Mouse (Mus musculus) heart, postnatal 0 days (tissue): ENCODE data around the gene Tlr5. TPM values are rescaled to one million over a fixed set of nuclear protein-coding genes. Genes with fewer than 3 reads are reported as not detected.

ENCODE experiments used
- ATAC-seq: fragments of 200-750 bp; cut with Nextera tagmentation; 2 replicates; pipeline ENCODE4 v1.8.0; 2017; ENCODE audit warnings: low read depth, moderate number of reproducible peaks, moderate library complexity; ENCODE audit not compliant: insufficient read depth
- DNase-seq: peaks from one replicate; pipeline ENCODE4 v3.0.0-alpha.2; 2016; ENCODE audit warnings: low spot score
- H3K27ac ChIP-seq: fragments of 300-500 bp; sonication (generic); 2 replicates; pipeline ENCODE4 v1.5.1; 2014; ENCODE audit warnings: low read depth, mild to moderate bottlenecking
- H3K27me3 ChIP-seq: fragments of 300-500 bp; sonication (generic); 2 replicates; pipeline ENCODE4 v1.6.1; 2014; ENCODE audit warnings: low read length, mixed read lengths; ENCODE audit not compliant: control insufficient read depth, insufficient read depth
- H3K36me3 ChIP-seq: fragments of 300-500 bp; sonication (generic); replicated peaks from 2 replicates; pipeline ENCODE4 v1.6.1; 2014; ENCODE audit warnings: low read length, mixed read lengths; ENCODE audit not compliant: control insufficient read depth, insufficient read depth
- H3K4me1 ChIP-seq: fragments of 300-500 bp; sonication (generic); 2 replicates; pipeline ENCODE4 v1.6.1; 2014; ENCODE audit warnings: antibody characterized with exemption; ENCODE audit not compliant: control insufficient read depth, insufficient read depth
- H3K4me2 ChIP-seq: fragments of 300-500 bp; sonication (generic); 2 replicates; pipeline ENCODE4 v1.6.1; 2014; ENCODE audit warnings: low read depth, mild to moderate bottlenecking, low read length, moderate library complexity
- H3K4me3 ChIP-seq: fragments of 300-500 bp; sonication (generic); 2 replicates; pipeline ENCODE4 v1.5.1; 2014; ENCODE audit warnings: low read depth, low read length
- H3K9ac ChIP-seq: fragments of 300-500 bp; sonication (generic); replicated peaks from 2 replicates; pipeline ENCODE4 v1.6.1; 2014; ENCODE audit warnings: low read depth, low read length, mixed read lengths
- H3K9me3 ChIP-seq: fragments of 300-500 bp; sonication (generic); replicated peaks from 2 replicates; pipeline ENCODE4 v1.6.1; 2016; ENCODE audit warnings: low read length; ENCODE audit not compliant: control insufficient read depth
- CTCF ChIP-seq: IDR thresholded peaks from 2 replicates; pipeline ENCODE4 v1.5.1; 2016; ENCODE audit warnings: antibody characterized with exemption, control low read depth, low read depth
- EP300 ChIP-seq: IDR thresholded peaks from 2 replicates; pipeline ENCODE4 v1.6.1; 2016; ENCODE audit warnings: antibody characterized with exemption, low read depth
- WGBS: fragments of 180-500 bp; shearing (Covaris S2); extraction: QIAGEN DNeasy Blood & Tissue Kit; methylation state at CpG from one replicate; pipeline ENCODE4 v1.1.7; 2014; 5-methylcytosine and 5-hydroxymethylcytosine counted together
- polyA plus RNA-seq: library from polyadenylated mRNA; unstranded; fragments of >200 nt; fragmentation: Nextera tagmentation; extraction: Ambion mirVana; gene quantifications from 2 replicates; pipeline ENCODE4 v1.2.1, GENCODE M21; 2015
- total RNA-seq: library from RNA; depleted of rRNA; stranded (reverse); fragments of >200 nt; gene quantifications from 2 replicates; pipeline ENCODE4 v1.2.3, GENCODE M21; 2014; ENCODE audit warnings: low replicate concordance; rRNA removed

Gene Tlr5
- total RNA-seq, result 1.3 and 1.5 TPM in 2 replicates
- 0.74 and 0.92 TPM in 2 replicates for polyA plus RNA-seq

DNA sequence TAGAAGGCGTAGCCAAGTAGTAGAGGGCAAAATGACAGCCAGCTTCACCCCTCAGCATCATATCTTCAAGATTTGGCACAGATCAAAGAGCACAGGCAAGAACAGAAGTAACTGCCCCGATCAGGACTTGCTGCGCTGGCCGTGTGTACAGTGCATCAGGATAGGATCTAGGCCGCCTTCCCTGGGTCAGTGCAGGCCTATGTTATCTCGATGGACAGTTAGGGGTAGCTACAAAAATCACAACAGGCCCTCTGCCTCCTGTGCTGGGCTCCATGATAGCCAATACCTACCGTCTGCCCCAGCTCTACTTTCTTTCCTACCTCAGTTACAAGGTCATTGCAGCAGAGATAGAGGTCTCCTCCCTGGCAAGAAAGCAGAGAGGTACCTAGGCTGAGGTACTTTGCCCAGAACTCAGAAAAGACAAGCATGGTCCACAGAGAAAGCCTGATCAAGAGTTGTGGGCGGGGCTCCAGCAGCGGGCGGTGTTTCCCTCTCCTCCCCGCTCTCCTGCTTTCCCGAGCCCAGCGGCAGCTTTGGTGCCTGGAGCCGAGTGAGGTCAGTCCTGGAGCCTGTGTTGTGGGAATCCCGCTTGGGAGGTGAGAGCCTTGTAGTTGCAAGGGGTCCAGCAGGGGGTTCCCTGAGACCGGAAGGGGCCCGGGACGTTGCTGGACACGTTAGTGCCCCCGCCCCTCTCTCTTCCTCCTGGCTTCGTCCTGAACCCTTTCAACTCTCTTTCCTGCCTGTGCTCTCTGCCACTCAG is at the start of gene Tlr5:
Gene Tlr5, plus strand, starts transcription at position 502 of the 760 bp plus-strand sequence.
- Histone ChIP-seq H3K4me2 (peak within 1 kb of the TSS; percentile 84), H3K36me3 (no peaks in the 10 kb centered on the region), H3K9me3 (no peaks in the 10 kb centered on the region), H3K27me3 (no peaks in the 10 kb centered on the region), H3K9ac (peak within 1 kb of the TSS; percentile 56), H3K27ac (peak within 1 kb of the TSS; percentile 72), H3K4me1 (peaks cover 25% of the 10 kb centered on the region), H3K4me3 (peak within 1 kb of the TSS; percentile 50)
- no peak for TF ChIP-seq EP300
- TF ChIP-seq CTCF, result no peak
- WGBS, result 8% methylated on average over 20 of the region's 21 CpGs
- DNase-seq (peak; percentile 52), ATAC-seq (peak; percentile 72)

DNA sequence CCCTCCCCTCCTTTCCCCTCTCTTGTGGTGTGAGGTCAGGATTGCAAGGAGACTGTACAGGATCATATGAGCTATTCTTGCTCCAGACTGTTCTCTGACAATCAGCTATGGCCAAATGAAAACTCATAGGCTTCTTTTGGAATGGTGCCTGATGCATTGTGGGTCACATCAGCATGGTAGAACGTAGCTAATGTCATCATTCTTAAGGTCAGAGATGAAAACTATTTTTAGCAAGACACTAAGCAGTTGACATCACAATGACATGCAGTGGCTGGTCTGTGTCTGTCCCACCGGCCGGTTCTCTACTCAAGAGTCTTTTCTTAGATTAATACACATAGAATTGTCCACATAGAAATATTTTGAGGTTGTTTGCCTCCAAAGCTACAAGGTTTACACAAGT is 48.9 kb upstream of the Tlr5 start:
- no peak for TF ChIP-seq EP300
- no peak for TF ChIP-seq CTCF
- H3K27me3 ChIP-seq, result no peaks in the 10 kb centered on the region
- H3K36me3 ChIP-seq, result no peaks in the 10 kb centered on the region
- peaks cover 12% of the 10 kb centered on the region for H3K4me1 ChIP-seq
- H3K9ac ChIP-seq, result no peak overlapping the region
- no peak overlapping the region for H3K4me2 ChIP-seq
- no peaks in the 10 kb centered on the region for H3K9me3 ChIP-seq
- peak overlapping the region; percentile 74 for H3K27ac ChIP-seq
- ATAC-seq (peak; percentile 55), DNase-seq (peak; percentile 79)
- WGBS, result 24% methylated on average over 3 of the region's 3 CpGs
- H3K4me3 ChIP-seq, result no peak overlapping the region

DNA sequence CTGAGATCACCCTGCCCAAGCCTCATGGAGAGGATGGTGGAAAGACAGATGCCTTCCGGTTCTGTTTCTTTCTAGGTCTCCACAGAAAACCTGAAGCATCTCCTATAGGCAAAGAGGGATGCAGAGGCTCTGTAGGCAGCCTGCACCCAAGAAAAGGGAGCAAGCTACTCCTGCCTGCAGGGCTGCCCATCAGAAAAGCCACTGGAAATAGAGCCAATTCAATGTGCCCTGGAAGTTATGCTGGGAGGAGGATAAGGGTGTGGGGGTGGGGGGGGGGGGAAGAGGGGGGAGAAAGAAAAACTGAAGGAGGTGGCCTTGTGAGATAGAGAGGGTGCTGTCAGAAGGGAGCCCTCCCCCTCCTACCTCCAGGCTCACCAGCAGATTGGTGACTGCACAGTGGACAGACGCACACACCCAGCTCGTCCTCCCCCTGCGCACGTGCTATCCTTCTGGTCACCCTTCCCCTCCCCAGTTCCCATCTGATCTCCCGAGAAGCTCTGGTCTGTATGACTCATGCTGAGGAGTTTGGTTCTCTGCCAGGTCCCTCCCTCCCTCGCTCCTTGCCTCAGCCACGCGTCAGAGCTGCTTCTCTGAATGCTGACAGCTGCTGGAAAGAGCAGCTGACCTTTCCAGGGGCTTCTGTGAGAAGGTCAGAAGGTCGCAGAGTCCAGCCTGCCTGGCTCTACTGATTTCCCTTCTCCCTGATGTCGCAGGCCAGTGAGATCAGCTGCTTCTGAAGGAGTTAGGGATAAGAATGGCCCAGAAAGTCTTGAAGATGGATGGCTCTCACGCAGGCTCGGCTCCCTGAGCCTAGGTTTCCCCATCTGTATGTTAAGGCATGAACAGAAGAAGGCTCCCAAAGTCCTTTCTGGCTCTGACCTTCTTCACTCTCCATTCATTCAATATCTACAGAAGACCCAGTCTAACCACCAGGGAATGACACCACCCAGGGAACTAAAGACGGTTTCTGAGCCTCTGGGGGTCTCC is 46.2 kb upstream of the Tlr5 start:
- H3K9me3 ChIP-seq, result 0 out of 2 replicates have a peak, but pooled peaks cover 6% of the 10 kb centered on the region
- peak overlapping the region; percentile 52 for H3K27ac ChIP-seq
- peaks cover 12% of the 10 kb centered on the region for H3K4me1 ChIP-seq
- ATAC-seq (peak; percentile 89), DNase-seq (peak; percentile 98)
- no peak overlapping the region; the same call in 1 of the 2 replicates for H3K9ac ChIP-seq
- no peaks in the 10 kb centered on the region for H3K27me3 ChIP-seq
- 16% methylated on average over 14 of the region's 14 CpGs for WGBS
- H3K4me2 ChIP-seq, result peak overlapping the region; percentile 23
- no peak for TF ChIP-seq CTCF
- TF ChIP-seq EP300, result peak; percentile 71; the same call in 1 of the 2 replicates
- H3K4me3 ChIP-seq, result no peak overlapping the region
- H3K36me3 ChIP-seq, result no peaks in the 10 kb centered on the region

DNA sequence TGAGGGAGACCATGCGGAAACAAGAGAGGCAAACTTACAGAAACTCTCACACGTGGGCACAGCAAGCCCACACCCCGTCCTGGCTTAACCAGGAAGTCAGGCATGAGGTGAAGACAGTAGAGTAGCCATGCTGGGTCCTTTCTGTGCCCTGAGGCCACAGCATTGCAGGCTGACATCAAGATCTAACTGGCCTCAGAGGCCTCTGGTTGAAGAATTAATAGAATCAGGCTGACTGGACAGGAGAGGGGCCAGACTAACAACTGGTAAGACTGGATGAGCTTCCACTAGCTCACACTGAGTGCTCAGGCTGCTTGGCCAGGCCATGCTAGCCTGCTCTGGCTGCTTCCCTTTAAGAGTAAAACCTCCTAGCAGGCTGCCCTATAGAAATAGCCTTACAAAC is 45.5 kb upstream of the Tlr5 start:
- Histone ChIP-seq H3K9ac (no peak overlapping the region), H3K4me1 (peaks cover 12% of the 10 kb centered on the region), H3K4me3 (no peak overlapping the region), H3K36me3 (no peaks in the 10 kb centered on the region), H3K27ac (peak overlapping the region; percentile 43; the same call in 1 of the 2 replicates), H3K4me2 (no peak overlapping the region), H3K9me3 (0 out of 2 replicates have a peak, but pooled peaks cover 6% of the 10 kb centered on the region), H3K27me3 (no peaks in the 10 kb centered on the region)
- TF ChIP-seq CTCF (no peak), EP300 (no peak)
- DNase-seq (no peak), ATAC-seq (no peak)
- WGBS, result 65% methylated on average over 3 of the region's 3 CpGs

DNA sequence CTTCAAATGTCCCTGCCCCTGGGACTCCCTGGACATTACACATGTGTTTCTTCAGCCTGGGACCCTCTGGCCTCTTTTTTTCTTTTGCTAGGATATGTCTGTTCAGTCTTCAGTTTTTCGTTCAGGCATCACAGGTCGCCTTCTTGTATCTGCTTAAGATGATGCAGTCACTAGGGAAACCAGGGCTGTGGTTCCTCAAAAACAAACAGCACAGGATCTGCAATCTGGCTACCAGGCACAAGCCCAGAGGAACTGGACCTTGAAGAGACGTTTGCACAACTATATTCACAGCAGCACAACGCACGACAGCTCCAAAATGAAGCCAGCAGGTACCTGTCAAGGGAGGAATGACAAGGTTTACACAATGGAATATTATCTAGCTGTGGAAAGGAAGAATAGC is 45.0 kb upstream of the Tlr5 start:
- ATAC-seq (no peak), DNase-seq (no peak)
- TF ChIP-seq CTCF, result no peak
- no peak for TF ChIP-seq EP300
- WGBS, result 82% methylated on average over 5 of the region's 5 CpGs
- Histone ChIP-seq H3K27me3 (no peaks in the 10 kb centered on the region), H3K4me2 (no peak overlapping the region), H3K9ac (no peak overlapping the region), H3K27ac (no peak overlapping the region), H3K9me3 (0 out of 2 replicates have a peak, but pooled peaks cover 6% of the 10 kb centered on the region), H3K36me3 (no peaks in the 10 kb centered on the region), H3K4me3 (no peak overlapping the region), H3K4me1 (peaks cover 12% of the 10 kb centered on the region)
